Mouse (Mus musculus): ENCODE data around the gene Siva1.

The Siva1 gene

DNA sequence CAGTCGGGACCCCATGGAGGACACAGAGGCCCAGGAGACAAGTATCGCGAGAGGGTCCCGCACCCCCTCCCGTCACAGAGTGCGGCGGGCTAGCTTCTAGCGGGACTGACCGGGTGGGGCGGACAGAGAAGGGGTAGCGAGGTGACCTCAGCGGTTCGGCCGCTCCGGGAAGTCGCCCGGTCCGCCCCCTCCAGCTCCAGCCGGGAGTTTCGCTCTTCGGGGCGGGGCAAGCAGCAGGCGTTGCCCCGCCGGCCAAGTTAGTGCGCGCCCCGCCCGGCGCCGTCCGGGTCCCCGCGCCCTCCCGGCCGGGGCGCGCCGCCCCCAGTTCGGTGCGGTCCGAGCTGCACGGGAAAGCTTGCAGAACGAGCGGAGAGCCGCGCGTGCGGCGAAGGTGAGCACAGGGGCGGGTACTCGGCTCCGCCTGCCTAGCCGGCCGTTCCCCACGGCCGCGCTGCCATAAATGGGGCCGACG is 34.1 kb downstream of the Siva1 start, which contains the start of gene Zbtb42:
Gene Zbtb42 (plus strand): TSS at position 274 of the 472 bp plus-strand sequence.
- no peak for DNase-seq (ENCODE audit: low spot score in 2 of 2)

DNA sequence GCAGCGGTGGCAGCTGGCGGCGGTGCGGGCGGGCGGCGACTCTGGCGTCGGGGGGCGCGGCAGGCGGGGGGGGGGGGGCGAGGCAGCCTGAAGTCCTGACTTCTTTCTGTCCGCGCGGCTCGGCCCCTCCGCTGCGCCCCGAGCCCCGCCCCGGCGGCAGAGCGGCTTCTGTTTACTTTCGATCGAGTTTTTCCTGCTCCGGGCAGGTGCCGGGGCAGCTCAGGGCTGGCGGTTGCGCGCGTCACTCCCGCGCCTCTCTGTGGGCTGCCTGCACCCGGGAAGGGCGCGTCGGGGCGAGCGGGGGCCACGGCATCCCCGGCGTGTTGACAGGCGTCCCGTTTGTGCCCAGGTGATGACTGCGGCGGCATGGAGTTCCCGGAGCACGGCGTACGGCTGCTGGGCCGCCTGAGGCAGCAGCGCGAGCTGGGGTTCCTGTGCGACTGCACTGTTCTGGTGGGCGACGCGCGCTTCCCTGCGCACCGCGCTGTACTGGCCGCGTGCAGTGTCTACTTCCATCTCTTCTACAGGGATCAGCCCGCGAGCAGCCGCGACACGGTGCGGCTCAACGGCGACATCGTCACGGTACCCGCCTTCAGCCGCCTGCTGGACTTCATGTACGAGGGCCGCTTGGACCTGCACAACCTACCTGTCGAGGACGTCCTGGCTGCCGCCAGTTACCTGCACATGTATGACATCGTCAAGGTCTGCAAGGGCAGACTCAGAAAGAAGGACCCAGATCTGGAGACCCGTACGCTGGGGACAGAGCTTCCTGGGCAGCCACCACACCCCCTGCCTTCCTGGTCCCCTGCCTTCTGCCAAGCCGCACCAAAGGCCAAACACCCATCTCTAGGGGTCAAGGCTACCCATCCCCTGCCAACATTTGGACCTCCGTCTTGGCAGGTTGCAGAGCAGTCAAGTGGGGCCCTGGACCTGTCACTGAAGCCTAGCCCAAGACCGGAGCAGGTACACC is 34.8 kb downstream of the Siva1 start:
- DNase-seq (ENCODE audit: low spot score in 2 of 2), result no peak

DNA sequence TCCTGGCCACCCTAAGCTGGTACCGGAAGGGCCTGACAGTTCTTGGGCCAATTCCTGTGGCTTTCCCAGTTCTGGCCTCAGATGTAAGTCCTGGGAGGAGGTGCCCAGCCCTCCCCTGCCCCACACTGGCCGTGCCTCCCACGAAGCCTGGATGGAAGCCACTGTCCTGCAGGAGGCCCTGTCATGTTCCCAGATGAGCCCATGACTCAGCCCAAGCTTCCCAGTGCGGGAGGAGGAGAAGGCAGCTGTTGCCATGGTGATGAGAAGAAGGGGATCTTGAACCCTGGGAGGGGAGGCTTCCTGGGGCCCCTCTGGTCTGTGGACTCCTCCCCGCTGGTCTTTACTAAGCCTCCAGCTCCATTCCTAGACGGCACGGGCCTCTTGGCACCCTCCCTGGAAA is 38.9 kb downstream of the Siva1 start:
- no peak for DNase-seq (ENCODE audit: low spot score in 2 of 2)

DNA sequence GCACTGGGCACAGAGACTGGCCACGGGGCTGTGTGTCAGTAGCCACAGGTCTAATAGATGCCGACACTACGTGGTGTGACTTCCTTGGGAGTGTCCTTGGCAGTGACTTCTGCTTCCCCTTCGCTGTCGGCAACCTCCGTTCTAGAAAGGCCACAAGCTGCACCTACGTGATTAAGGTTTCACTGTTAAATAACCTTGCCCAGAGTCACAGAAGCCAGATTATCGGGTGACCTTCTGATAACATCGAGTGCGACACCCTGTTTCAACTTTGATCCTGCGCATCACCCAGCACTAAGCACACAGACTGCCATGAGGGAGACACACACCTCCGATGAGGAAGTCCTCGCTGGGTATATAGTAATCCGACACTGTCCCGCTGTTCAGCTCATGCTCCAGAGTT is 44.0 kb downstream of the Siva1 start:
- DNase-seq (ENCODE audit: low spot score in 2 of 2), result no peak

DNA sequence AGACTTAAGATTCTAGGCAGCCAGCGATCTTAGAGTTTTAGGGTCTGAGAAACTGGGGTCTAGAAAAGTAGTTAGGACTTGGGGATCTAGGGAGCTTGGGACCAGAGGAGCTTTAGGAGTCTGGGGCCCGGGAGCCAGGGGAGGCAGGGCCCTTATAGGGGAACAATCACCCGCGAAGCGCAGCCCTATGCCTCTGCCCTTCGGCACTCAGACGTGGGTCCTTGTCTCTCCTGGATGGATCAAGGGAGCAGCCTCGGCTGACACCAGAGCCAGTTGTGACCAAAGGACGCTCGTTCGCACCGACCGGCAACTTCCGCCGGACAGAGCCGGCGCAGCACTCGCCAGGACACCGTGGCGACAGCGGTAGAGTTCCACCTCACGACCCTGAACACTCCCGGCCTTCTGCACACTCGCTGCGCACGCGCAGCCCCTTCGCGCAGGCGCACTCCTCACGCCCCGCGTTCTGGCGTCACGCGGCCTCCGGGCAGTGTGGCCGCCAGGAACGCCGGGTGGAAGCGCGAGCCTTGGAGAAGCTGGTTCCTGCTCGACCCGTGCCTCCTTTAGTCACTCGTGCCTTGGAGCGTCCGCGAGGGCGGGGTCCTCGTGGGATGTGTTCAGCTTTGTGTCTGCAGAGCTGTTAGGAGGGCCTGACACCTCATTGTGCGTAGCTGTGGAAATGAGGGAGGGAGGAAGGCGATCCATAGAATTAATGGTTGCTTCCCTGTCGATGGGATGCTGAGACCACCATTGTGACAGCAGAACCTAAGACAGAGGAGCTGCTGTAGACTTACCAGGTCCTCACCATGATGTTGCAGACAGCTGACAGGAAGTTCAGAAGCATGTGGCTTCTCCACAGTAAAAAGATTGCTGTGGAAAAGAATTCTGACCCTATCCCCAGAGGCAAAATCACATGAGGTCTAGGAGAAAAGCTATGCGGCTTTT is 49.0 kb downstream of the Siva1 start:
- DNase-seq (ENCODE audit: low spot score in 2 of 2), result peak; percentile 90 to 92

DNA sequence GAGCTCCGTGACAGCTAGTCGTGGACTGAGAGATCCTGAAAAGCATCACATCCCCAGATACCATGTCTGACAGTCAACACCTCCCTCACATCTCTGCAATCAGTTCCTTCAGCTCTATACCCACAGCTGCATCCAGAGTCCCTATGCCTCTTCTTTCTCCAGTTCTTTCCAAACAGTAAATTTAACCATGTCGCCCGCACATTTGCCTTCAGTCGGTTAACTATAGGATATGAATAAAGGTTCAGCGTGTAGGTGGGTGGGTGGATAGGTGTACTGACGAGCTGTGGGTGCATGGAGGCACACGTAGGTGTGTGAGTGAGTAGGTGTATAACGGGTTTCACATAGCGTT is 49.6 kb downstream of the Siva1 start:
- DNase-seq (ENCODE audit: low spot score in 2 of 2), result no peak

DNA sequence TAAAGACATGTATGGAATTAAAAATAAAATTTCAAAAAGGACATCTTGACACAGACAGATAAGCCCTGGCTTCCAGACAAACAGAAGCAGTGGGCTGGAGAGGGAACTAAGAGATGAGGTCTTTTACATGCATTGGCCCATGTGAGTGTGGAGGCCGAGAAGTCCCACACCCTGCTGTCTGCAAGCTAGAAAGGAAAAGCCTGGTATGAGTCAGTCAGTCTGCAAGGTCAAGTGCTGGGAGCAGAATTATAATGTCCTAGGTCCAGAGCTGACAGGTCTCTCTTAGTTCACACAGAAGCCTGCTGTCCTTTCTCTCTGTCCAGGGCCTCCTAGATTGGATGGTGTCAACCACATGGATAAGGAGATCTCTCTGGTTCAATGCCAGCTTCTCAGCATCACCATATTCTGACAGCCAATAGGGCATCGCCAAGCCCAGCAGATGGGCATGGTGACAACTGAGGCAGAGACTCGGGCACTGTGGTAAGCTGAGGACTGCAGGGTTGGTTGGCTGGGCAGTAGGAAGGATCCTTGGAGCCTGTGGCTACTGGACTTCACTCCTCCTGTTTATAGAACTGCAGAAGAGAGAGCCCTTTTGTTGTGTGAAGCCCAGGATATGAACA is 52.4 kb downstream of the Siva1 start:
- DNase-seq (ENCODE audit: low spot score in 2 of 2), result no peak
